Mouse (Mus musculus) thymus, postnatal 25 days (tissue): Measurements from ENCODE around the gene Fbp1.
"Not testable (repeated sequence)": the region's sequence is repeated elsewhere in the genome, so short reads cannot be mapped to it uniquely, and the experiment has no call there.

Experiments
- DNase-seq: peaks from one replicate; pipeline ENCODE4 v3.0.0; 2022

Fbp1 gene

GRCm38 (mm10) chr13:62887712-62888441, at the start of gene Fbp1:
TSS of gene Fbp1 (minus strand) at chr13:62888282.
- peak; percentile 57 for DNase-seq

DNA sequence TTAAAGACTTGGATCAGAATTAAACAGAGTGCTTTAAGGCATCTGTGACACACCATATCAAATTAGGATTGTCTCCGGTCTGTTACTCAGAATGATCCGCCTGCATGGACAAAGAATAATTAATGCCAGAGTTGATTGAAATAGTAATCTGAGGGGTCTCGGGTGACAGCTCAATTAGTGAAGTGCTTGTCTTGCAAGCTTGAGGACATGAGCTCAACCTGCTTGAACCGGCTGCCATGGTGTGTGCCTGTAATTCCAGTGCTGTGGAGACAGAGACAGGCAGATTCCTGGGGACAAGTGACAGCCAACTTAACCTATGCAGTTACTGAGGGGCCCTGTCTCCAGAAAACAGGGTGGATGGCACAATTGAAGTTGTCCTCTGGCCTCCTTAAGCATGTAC, 44.4 kb upstream of the Fbp1 start:
- no peak for DNase-seq

GRCm38 (mm10) chr13:62929766-62930389, 41.8 kb upstream of the Fbp1 start:
- no peak for DNase-seq

GRCm38 (mm10) chr13:62929144-62929543, 41.1 kb upstream of the Fbp1 start:
- not testable (repeated sequence) for DNase-seq

- DNase-seq, result no peak
These were observed 39.4 kb upstream of the Fbp1 start for GRCm38 (mm10) chr13:62927470-62927869.

DNA sequence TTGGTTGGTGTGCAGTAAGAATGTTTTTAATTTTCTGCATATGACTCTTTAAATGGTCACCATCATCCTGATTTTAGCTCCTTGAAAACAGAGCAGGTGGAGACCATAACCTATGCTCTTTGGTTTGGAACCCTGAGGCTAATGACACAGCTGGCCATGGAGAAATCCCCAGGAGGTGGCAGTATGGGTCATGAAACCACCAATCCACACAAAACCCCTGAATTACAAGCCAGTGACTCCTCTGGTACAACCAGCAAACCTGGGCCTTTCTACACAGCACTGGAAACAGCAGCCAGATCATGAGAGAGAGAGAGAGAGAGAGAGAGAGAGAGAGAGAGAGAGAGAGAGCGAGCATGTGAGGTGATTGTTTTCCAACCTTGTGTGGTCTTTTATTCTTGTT, 38.4 kb upstream of the Fbp1 start:
- DNase-seq, result peak; percentile 44

DNA sequence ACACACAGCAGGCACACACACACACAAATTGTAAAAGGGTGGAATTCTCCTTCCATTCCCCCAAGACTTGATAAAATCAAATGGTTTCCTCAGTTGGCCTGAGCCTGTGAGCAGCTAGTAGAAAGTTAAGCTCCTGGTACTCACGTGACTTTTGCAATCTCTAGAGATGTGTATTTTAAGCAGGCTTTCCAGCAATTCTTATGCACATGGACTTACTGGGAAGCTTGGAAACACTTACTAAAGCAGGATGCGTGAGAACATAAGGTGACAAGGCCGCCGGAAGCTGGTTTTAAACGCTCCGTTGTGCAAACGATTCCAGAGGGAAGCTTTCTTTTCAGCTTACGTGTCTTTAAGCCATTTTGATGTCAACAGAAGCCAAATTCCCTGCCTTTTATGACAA, 35.1 kb upstream of the Fbp1 start:
- DNase-seq, result no peak

DNA sequence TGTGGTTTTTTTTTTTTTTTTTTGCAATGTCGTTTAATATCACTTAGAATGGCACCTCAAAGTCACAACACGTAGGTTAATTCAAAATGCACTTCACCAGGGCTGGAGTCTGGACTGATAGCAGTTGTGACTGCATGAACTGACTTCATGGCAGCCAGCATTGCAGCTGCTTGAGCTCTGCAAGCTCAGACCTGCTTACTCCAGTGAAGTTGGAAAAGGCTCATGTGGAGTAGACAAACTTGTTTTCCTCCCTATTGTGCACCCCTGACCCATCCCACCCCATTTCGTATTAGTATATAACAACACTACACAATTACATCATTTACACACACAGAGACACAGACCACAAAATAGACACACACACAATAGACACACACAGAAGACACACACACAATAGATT, 34.6 kb upstream of the Fbp1 start:
- no peak for DNase-seq

GRCm38 (mm10) chr13:62919647-62920341, 31.7 kb upstream of the Fbp1 start:
- peak; percentile 70 for DNase-seq

- DNase-seq, result no peak
These were observed 29.5 kb upstream of the Fbp1 start for GRCm38 (mm10) chr13:62917416-62918110.

- DNase-seq, result no peak
These were observed 28.6 kb upstream of the Fbp1 start for GRCm38 (mm10) chr13:62916675-62917074.

DNA sequence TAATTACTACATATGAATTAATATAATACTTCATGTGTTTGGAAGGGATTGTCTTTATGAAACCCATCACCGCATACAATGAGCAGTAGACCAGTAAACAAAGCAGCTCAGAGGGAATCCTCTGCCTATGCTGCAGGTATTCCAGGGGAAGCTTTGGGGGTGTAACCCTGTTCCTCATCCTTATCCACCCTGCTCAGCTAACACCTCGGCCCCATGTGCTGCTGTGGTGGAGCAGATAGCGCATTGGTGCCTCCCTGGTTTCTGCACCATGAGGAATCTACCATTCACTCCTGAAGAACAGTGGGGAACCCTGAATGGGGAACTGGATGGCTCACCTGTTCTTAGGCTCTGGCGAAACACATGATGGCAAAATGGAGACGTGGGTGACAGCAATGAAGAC, 23.5 kb upstream of the Fbp1 start:
- no peak for DNase-seq

DNA sequence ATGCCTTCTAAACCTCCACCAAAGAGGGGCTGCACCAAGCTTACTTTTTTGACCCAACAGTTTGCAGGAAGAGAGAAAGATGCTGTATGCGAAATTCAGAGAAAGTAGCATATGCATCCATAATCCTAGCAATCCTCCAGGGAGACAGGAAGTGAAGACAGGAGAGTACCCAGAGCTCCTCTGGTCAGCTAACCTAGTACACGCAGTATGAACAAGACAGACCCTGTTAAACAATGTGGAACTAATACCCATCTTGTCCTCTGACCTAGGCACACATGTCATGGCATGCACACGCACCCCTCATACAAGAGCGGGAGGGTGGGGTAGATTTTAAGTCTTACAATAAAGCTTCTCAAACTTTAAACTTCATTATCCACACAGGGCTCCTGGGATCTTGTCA, 22.1 kb upstream of the Fbp1 start:
- DNase-seq, result no peak

DNA sequence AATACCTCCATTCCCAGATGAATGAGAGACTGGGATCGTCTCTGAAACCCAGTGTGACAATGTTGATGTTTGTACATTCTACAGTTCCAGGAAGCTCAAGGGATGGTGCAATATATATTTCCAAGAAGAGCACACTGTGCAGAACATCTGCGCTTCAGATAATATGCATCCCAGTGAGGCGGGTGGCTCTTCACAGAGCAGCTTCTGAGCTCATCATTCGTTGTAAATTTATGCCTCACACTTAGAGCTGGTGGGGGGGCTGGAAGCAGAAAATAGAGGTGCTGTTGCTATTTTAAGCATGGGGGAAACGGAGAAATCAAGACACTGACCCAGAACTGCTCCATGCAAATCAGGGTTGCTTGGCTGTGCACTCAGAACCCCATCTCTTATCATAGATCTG, 21.7 kb upstream of the Fbp1 start:
- no peak for DNase-seq

- DNase-seq, result no peak
These were observed 20.1 kb upstream of the Fbp1 start for GRCm38 (mm10) chr13:62908163-62908559.

- DNase-seq, result no peak
These were observed 19.6 kb upstream of the Fbp1 start for GRCm38 (mm10) chr13:62907527-62908162.

DNA sequence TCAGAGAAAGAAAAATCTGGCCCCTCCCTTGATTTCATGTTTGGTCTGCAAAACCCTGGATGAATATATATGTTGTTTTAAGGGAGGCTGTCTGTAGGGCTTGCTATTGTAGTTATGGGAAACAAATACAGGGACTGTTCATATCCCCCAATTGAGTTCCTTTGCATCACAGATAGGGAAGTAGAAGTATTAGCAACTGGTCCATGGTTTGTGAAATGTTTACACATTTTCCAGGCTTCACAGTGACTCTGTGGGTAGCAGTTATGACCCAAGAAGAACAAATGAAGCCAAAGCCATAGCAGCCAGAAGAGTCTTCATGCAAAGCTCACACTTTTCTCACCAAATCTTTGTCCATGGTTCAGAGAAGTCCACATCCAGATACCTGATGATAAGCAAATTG, 13.1 kb upstream of the Fbp1 start:
- DNase-seq, result no peak

GRCm38 (mm10) chr13:62897927-62898646, 10.0 kb upstream of the Fbp1 start:
- DNase-seq, result no peak

DNA sequence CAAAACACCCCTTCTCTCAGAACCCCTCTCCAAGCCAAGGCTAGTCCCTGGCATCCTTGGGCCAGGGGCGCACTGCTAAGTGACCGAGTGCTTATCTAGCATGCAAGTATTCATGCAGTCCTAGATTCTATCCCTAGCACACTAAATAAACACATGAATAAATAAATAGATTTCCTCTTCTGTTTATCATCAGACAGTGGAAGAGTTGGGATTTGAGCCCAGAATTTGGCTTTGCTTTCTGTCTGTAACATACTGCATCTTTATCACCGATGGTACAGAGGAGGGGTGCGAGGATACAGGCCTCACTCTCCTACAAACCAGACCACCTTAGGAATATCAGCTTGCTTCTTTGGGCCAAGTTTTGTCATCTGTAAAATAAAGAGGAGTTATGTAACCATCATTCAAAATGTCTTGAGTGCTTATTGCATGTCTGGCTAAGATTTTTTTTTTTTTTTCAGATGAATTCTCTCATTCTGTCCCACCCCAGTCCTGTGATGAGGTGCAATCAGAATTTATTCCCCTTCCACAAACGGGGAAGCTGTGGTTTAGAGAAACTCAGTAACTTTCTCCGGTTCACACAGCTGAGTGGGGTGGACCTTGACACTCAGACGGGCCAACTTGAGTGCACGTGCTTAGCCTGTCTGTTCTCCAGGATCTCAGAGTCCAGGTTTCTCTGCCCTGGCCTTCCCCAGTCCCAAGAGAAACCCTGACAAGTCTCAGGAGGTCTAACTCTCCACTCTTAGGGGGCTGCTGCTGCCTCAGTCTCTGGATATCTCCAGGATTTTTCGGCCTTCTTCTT, 5.2 kb upstream of the Fbp1 start:
- no peak for DNase-seq

- DNase-seq, result no peak
These were observed 1.2 kb upstream of the Fbp1 start for GRCm38 (mm10) chr13:62889311-62889710.

DNA sequence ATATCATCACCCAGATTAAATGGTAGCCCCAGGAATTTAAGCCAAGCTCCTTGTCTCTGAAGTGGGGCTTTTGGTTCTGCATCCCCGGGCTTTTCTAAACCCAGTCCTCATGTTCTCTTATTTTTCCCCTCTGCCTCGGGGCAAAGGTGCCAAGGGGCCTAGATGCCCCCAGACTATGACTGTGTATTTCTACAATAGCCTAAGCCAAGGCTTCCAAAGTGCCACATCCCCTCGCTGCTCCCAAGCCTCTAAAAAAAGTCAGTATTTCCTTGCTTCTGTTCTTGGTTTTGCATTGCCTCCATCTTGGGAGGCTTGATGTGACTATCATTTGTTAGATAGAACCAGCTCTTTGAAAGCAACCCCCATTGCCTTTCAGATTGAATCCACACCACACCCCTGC, 3.5 kb downstream of the Fbp1 start:
- DNase-seq, result no peak

DNA sequence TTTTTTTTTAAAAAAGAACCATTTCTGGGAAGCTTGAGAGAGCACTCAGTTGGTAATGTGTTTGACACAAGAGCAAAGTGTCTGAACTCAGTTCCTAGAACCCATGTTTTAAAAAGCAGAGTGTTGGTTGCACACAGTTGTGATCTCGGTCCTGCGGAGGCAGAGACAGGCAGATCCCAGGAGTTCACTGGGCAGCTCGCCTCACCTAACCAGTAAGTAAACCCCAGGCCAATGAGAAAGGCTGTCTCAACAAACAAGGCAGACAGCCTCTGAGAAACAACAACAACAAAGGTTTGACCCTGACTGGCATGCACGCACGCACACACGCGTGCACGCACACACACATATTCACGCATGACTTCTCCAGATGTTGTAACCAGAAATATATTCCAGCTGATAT, 4.2 kb downstream of the Fbp1 start:
- no peak for DNase-seq
